Mouse (Mus musculus): ENCODE results near the gene Notch2. TPM values are rescaled to one million over a fixed set of nuclear protein-coding genes. Genes with fewer than 3 reads are reported as not detected.
"Not testable (repeated sequence)": the region's sequence is repeated elsewhere in the genome, so short reads cannot be mapped to it uniquely, and the experiment has no call there.

Gene Notch2
- polyA plus RNA-seq, 1 experiment, result 48.7 TPM

DNA sequence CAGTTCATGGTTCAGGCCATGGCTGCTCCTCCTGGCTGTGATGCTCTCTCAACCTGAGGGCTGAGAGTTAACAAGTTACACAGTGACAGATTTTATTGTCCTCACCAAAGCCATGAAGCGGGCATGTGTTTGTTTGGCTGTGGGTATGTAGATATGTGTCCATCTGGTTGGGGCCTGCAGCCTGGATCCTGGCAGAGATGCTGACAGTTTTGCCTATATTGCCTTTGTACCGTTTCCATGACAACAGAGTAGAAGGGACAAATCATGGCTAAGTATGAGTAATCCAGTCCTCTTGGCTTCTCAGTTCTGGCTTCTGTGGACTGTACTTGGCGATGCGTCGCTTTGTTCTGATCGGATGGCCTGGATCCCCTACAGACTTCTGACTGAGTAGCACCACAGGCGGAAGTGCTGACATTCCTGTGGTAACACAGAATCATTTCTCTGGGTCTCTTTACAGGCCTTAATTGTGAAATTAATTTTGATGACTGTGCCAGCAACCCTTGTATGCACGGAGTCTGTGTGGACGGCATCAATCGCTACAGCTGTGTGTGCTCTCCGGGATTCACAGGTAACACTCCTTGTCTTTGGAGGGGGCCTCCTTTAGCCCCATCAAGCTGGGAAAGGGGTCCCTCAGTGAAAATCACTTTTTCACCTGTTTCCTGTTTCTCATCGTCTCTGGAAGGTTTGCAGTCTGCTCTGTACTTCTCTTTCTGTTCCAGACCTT, 93.4 kb downstream of the Notch2 start:
- 80% methylated on average over 12 of the region's 12 CpGs for WGBS
- no peak for DNase-seq
- TF ChIP-seq POLR2A (IDR thresholded peaks at IDR 0.05; ENCODE audit: borderline replicate concordance, extremely low read depth, low read depth, low read length), result no peak
- no peak for TF ChIP-seq CTCF (IDR thresholded peaks at IDR 0.05; ENCODE audit: insufficient read depth, low read length)
- Histone ChIP-seq H3K4me3 (replicated peaks; ENCODE audit: extremely low read depth, low read depth, low read length) (no peak overlapping the region), H3K4me1 (ENCODE audit: control insufficient read depth, insufficient read depth, low read length) (0 out of 2 replicates have a peak, but pooled peaks cover 3% of the 10 kb centered on the region)

DNA sequence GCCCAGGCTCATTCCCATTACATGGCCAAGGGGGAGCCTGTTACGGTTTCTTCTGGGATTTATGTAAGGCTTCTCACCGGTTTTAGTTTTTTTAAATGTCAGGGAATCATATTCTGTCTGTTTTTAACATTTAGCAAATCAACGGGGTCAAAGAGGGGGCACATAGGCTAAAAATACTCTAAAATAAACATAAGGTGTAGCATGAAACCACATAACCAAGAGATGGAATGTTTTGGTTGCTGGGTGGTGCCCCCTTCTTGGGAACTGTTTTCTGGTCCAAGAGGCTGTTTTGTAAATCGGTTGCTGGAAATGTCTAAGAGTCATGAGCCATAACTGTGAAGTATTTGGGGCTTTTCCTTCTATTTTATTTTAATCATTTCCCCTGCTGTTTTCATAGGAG, 95.1 kb downstream of the Notch2 start:
- 49% methylated on average over 4 of the region's 4 CpGs for WGBS
- no peak overlapping the region for H3K4me3 ChIP-seq (replicated peaks; ENCODE audit: extremely low read depth, low read depth, low read length)
- DNase-seq, result no peak
- TF ChIP-seq POLR2A (IDR thresholded peaks at IDR 0.05; ENCODE audit: borderline replicate concordance, extremely low read depth, low read depth, low read length) (no peak), CTCF (IDR thresholded peaks at IDR 0.05; ENCODE audit: insufficient read depth, low read length) (no peak)
- H3K4me1 ChIP-seq (ENCODE audit: control insufficient read depth, insufficient read depth, low read length), result 0 out of 2 replicates have a peak, but pooled peaks cover 3% of the 10 kb centered on the region

DNA sequence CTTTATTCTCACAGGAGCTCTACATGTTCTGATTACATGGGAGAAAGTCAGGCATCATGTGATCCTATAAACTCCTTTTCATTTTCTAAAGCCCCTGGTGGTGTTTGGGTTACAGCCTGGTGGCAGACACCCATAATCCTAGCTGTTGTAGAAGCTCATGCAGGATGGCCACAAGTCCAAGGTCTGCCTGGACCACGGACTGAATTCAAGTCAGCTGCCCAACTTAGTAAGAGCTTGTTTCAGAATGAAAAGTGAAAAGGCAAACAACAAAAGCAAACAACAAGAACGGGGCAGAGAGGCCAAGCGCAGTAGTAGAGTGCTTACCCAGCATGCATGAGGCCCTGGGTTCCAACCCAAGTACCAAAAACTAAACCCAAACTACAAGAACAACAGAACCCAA, 95.5 kb downstream of the Notch2 start:
- WGBS, result 59% methylated on average over 3 of the region's 3 CpGs

DNA sequence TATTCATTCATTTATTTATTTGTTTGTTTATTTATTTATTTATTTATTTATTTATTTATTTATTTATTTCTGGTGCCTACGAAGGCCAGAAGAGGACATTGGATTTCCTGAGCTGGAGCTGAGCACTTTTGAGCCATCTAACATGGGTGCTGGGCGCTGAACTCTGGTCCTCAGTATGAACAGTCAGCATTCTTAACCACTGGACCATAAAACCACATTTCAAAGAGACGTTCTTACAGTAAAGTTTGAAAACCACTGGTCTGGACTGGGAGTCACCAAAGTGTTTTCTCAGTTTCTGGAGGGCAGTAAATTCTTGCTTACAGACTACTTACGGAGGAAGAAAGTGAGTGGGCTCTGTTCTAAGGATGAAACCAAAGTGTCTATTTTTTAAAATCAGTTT, 97.3 kb downstream of the Notch2 start:
- Histone ChIP-seq H3K4me1 (ENCODE audit: control insufficient read depth, insufficient read depth, low read length) (0 out of 2 replicates have a peak, but pooled peaks cover 3% of the 10 kb centered on the region), H3K4me3 (replicated peaks; ENCODE audit: extremely low read depth, low read depth, low read length) (no peak overlapping the region)
- DNase-seq, result no peak
- TF ChIP-seq CTCF (IDR thresholded peaks at IDR 0.05; ENCODE audit: insufficient read depth, low read length) (no peak), POLR2A (IDR thresholded peaks at IDR 0.05; ENCODE audit: borderline replicate concordance, extremely low read depth, low read depth, low read length) (no peak)
- 91% methylated on average over 4 of the region's 4 CpGs for WGBS

More for the DNA sequence above, 95.5 kb downstream of the Notch2 start:
- no peak for TF ChIP-seq POLR2A (IDR thresholded peaks at IDR 0.05; ENCODE audit: borderline replicate concordance, extremely low read depth, low read depth, low read length)
- TF ChIP-seq CTCF (IDR thresholded peaks at IDR 0.05; ENCODE audit: insufficient read depth, low read length), result no peak
- Histone ChIP-seq H3K4me1 (ENCODE audit: control insufficient read depth, insufficient read depth, low read length) (0 out of 2 replicates have a peak, but pooled peaks cover 3% of the 10 kb centered on the region), H3K4me3 (replicated peaks; ENCODE audit: extremely low read depth, low read depth, low read length) (no peak overlapping the region)
- no peak for DNase-seq

DNA sequence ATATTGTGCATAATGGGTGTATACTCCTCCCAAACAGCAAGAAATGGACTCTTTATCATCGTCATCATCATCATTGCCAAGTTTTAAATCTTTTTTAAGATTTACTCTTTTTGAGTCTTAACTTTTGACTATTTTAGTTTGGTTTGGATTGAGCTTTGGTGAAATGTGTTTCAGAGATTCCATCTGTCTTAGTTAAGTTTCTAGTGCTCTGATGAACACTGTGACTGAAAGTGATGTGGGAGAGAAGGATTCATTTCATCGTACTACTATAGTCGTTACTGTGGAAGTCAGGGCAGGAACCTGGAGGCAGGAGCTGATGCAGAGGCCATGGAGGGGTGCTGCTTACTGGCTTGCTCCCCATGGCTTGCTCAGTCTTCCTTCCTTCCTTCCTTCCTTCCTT, 104.9 kb downstream of the Notch2 start:
- H3K4me1 ChIP-seq (ENCODE audit: control insufficient read depth, insufficient read depth, low read length), result no peaks in the 10 kb centered on the region
- DNase-seq, result no peak
- H3K4me3 ChIP-seq (replicated peaks; ENCODE audit: extremely low read depth, low read depth, low read length), result no peak overlapping the region
- TF ChIP-seq CTCF (IDR thresholded peaks at IDR 0.05; ENCODE audit: insufficient read depth, low read length) (no peak), POLR2A (IDR thresholded peaks at IDR 0.05; ENCODE audit: borderline replicate concordance, extremely low read depth, low read depth, low read length) (no peak)
- 91% methylated on average over 3 of the region's 3 CpGs for WGBS

DNA sequence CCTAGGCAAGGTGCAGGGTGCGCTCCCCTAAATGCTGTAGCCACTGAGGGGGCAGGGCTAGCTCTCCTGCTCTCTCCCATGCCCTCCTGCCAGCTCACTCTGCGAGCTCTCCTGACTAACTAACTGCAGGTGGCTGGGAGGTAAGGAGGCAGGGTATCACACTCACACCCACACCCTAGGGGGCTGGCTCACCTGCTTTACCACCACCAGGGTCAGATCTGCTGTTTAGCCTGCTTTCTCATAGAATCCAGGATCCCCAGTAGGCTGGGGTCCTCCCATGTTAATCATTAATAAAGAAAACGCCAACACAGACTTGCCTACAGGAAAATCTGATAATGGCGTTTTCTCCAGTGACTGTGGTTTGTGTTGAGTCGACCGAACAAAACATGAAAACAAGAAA, 106.0 kb downstream of the Notch2 start:
- DNase-seq, result no peak
- Histone ChIP-seq H3K4me3 (replicated peaks; ENCODE audit: extremely low read depth, low read depth, low read length) (no peak overlapping the region), H3K4me1 (ENCODE audit: control insufficient read depth, insufficient read depth, low read length) (no peaks in the 10 kb centered on the region)
- 82% methylated on average over 6 of the region's 6 CpGs for WGBS
- TF ChIP-seq POLR2A (IDR thresholded peaks at IDR 0.05; ENCODE audit: borderline replicate concordance, extremely low read depth, low read depth, low read length) (no peak), CTCF (IDR thresholded peaks at IDR 0.05; ENCODE audit: insufficient read depth, low read length) (no peak)

DNA sequence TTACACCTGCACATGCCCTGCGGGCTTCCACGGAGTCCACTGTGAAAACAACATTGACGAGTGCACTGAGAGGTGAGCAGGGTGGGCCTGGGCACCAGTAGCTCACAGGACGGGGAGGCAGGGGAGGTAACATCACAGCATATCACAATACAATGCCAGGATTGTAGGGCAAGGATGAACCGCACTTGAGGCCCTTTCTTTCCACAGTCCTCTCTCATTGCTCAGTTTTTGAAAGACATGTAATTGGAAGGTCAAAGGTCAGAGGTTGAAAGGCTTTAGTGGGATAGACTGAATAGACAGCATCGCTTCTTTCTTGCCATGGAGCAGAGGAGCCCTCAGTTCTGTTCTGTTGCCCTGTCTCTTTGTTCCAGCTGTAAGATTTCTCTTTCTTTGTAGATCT, 107.6 kb downstream of the Notch2 start:
- DNase-seq, result no peak
- no peaks in the 10 kb centered on the region for H3K4me1 ChIP-seq (ENCODE audit: control insufficient read depth, insufficient read depth, low read length)
- TF ChIP-seq CTCF (IDR thresholded peaks at IDR 0.05; ENCODE audit: insufficient read depth, low read length) (no peak), POLR2A (IDR thresholded peaks at IDR 0.05; ENCODE audit: borderline replicate concordance, extremely low read depth, low read depth, low read length) (no peak)
- WGBS, result 79% methylated on average over 6 of the region's 6 CpGs
- no peak overlapping the region for H3K4me3 ChIP-seq (replicated peaks; ENCODE audit: extremely low read depth, low read depth, low read length)

DNA sequence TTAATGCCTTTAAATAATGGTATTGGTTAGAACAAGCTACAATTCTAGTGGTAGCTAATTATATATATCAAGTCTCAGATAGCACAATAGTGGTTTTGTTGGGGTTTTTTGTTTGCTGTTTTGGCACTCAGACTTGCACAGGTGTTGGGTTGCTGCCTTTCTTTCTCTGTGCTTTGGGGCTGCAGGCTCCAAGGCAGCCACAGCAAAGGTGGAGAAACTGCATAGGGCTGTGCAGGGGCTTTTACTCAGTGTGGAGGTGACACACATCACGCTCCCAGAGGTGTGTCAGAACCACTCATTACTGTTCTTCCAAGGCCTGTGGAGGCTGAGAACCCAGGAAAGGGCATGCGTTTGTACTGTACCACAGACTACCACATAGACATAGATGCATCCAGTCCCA, 114.4 kb downstream of the Notch2 start:
- Histone ChIP-seq H3K4me1 (ENCODE audit: control insufficient read depth, insufficient read depth, low read length) (no peaks in the 10 kb centered on the region), H3K4me3 (replicated peaks; ENCODE audit: extremely low read depth, low read depth, low read length) (no peak overlapping the region)
- DNase-seq, result no peak
- TF ChIP-seq POLR2A (IDR thresholded peaks at IDR 0.05; ENCODE audit: borderline replicate concordance, extremely low read depth, low read depth, low read length) (no peak), CTCF (IDR thresholded peaks at IDR 0.05; ENCODE audit: insufficient read depth, low read length) (no peak)
- WGBS, result 93% methylated on average over 2 of the region's 2 CpGs

DNA sequence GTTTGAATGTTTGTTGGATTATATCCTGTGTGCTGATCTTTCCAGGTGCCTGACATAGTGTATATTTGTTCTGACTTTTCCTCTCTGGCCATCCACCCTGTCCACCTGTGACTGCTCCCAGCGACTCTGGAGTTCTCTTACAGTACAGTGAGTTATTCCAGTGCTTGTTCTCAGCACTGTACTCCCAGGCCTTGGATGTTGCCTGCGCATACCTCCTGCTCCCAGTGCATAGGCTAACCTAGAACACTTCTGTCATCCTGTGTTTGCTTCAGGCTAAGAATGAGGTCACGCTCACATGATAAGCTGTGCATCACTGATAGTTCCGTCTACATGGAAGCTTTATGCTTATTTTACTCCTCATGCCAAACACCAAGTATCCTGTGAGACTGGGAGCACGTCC, 115.4 kb downstream of the Notch2 start:
- DNase-seq, result no peak
- TF ChIP-seq POLR2A (IDR thresholded peaks at IDR 0.05; ENCODE audit: borderline replicate concordance, extremely low read depth, low read depth, low read length) (no peak), CTCF (IDR thresholded peaks at IDR 0.05; ENCODE audit: insufficient read depth, low read length) (no peak)
- H3K4me3 ChIP-seq (replicated peaks; ENCODE audit: extremely low read depth, low read depth, low read length), result no peak overlapping the region
- H3K4me1 ChIP-seq (ENCODE audit: control insufficient read depth, insufficient read depth, low read length), result no peaks in the 10 kb centered on the region
- 63% methylated on average over 5 of the region's 5 CpGs for WGBS

DNA sequence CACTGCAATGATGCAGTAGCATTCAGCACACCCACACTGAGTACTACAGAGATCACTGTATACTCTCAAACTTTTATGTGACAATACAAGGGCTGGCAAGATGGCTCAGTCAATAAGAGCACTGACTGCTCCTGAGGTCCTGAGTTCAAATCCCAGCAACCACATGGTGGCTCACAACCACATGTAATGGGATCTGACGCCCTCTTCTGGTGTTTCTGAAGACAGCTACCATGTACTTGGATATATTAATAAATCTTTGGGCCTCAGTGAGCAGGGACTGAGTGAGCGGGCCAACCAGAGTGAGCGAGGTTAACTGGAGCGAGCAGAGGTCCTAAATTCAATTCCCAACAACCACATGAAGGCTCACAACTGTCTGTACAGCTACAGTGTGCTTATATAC, 118.8 kb downstream of the Notch2 start:
- DNase-seq; H3K4me3 ChIP-seq (replicated peaks; ENCODE audit: extremely low read depth, low read depth, low read length); H3K4me1 ChIP-seq (ENCODE audit: control insufficient read depth, insufficient read depth, low read length): not testable (repeated sequence)
- WGBS, result 91% methylated on average over 4 of the region's 4 CpGs
